Mouse (Mus musculus): ENCODE data around the gene Tbx2.
A peak's percentile ranks its signal among the peaks of the same experiment; 100 is the strongest.

Tbx2 gene

DNA sequence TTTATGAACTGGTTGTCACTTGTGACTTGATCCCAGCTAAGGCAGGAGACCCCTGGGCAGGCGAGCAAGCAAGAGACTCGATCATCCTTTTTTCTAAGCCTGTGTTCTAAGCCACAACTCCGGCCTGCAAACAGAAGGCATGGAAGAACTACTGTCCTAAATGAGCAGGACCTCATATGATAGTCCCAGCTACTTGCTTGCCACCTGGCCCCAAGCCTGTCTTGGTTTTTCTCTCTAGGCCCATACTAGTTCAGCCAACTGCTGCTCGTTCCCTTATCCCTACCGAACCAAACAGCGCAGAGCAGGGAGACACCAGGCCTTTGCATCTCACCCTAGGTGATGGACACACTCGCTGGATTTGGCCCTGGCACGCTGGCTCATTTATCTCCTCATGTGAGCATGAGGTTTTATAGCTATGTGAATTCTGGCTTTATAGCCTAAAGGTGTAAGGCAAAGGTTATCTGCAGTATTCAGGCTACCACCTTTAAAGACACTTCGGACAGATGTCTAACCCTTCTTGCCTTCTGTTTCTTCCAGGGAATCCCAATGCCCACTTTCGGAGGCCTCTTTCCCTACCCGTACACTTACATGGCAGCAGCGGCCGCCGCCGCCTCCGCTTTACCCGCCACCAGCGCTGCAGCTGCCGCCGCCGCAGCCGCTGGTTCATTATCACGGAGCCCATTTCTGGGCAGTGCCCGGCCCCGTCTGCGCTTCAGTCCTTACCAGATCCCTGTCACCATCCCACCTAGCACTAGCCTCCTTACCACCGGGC, 7.9 kb downstream of the Tbx2 start:
- DNase-seq (ENCODE audit: low spot score) = no peak

DNA sequence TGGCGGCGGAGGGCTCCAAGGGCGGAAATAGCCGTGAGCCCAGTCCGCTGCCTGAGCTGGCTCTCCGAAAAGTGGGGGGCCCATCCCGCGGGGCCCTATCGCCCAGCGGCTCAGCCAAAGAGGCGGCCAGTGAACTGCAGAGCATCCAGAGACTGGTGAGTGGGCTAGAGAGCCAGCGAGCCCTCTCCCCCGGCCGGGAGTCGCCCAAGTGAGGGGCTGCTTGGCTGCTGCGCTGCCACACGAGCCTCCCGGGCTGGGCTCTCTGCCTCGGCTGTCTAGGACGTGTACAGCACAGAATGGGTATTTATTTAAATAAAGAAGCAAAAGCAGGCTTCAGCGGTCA, 8.4 kb downstream of the Tbx2 start:
- no peak for DNase-seq (ENCODE audit: low spot score)

DNA sequence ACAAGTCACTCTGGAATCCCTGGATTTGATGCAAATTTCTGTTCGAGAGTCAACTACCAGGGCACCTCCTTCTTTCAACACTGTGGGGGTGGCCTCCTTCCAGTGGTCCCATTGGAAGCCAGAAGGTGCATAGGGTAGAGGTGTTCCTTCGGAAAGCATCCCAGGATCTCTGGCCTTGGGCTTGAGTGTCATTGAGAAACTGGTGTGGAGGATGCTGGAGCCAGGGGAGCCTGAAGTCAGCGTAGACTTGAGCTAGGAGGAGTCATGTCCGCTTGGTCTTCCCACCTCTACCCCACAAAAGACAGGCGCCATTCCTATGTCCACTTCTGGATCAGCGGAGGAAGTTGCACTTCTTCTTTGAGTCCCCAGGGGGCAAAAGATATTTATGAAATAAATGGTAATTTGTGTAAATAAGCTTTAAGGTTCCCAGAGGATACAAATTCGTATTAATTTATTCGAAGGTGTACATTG, 8.9 kb downstream of the Tbx2 start:
- DNase-seq (ENCODE audit: low spot score) = peak; percentile 56

DNA sequence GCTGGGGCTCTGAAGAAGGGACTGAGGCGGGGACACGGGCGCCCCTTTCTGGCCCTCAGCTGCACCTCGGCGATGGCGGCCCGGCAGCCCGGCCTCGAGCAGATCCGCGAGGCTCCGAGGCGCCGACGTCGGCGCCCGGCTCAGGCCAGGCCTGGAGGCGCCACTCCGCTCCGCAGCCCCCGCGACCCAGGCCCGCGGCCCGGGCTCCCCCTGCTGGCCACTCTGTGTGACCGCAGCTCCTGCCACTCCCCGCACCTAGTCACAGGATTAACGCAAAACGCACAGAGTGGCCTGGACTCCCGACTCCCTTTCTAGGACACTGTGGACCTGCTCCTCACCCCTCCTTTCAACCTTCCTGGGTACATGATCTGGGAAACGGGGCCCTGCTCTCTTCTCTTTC, 9.6 kb downstream of the Tbx2 start:
- peak; percentile 77 for DNase-seq (ENCODE audit: low spot score)

DNA sequence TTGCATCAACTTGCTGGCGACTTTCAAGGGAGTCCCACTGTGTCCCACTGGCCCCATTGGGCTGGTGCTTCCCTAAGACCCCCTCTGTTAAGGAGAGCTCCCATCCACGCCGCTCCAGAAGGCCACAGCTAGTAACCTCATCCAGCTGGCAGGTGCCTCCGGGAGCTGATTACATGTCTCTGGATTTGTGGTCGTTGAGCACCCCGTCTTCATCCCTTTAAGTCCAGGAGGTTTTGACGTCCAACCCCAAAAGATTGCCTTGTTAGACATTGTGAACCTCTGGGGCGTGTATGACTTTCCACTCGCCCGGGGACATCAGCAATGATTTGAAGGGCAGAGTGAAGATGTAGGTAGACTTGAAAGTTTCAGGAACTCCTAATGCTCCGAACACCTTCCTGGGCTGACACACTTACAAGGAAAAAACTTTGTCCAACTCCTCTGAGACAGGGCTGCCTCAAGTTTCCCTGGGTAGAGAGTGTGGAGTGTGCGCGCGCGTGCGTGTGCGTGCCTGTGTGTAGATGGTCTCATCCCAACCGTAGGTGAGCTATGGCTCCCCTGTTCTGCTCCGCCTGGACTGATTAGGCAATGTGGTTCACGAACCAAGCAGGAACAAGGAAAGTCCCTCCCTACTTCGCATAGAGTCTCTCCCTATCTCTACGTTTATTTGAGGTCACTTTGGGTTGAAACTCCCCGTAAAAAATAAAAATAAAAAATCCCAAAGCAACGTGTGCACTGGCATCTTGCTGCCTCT, 10.4 kb downstream of the Tbx2 start:
- DNase-seq (ENCODE audit: low spot score) = peak; percentile 49

GRCm38 (mm10) chr11:85843347-85843692, 11.0 kb downstream of the Tbx2 start:
- peak; percentile 88 for DNase-seq (ENCODE audit: low spot score)

- peak; percentile 92 for DNase-seq (ENCODE audit: low spot score)
These were observed 12.0 kb downstream of the Tbx2 start for GRCm38 (mm10) chr11:85844144-85844965.

GRCm38 (mm10) chr11:85844971-85845370, 12.6 kb downstream of the Tbx2 start:
- no peak for DNase-seq (ENCODE audit: low spot score)

DNA sequence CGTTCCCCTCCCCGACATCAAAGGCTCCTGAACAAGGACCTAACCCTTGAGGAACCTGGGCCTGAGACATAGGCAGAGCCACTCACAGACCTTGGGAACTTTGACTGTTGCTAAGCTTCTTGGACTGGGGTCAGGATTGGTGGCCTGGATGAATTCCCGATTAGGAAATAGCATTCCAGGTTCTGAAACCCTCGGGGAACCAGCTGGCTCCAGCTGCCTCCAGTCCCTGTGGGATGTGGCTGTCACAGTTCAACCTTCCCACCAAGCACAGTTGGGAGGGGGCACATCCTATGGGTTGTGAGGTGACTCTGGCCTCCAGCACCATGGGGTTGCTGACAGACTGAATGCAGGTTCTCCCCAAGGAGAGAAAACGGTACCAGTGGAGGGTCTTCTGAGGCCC, 13.6 kb downstream of the Tbx2 start:
- DNase-seq (ENCODE audit: low spot score) = no peak

DNA sequence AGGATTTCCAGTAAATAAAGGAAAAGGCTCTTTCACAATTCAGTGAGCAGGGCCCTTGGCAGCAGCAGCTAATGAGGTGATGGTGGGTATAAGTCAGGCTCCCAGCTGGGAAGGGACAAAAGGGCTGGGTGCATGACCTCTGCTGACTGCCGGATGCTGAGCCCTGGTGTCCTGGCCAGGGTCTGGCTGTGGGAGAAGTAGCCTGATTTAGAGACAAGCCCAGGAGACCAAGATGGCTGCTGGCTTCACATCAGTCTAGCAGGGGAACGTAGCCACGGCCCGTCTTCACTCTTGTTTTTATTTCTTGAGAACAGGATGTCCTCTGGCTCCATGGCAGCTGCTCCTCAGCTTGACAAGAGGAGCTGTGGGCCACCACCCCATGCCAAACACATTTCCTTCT, 14.2 kb downstream of the Tbx2 start:
- DNase-seq (ENCODE audit: low spot score) = no peak

GRCm38 (mm10) chr11:85849037-85849436, 16.7 kb downstream of the Tbx2 start:
- DNase-seq (ENCODE audit: low spot score) = peak; percentile 93

DNA sequence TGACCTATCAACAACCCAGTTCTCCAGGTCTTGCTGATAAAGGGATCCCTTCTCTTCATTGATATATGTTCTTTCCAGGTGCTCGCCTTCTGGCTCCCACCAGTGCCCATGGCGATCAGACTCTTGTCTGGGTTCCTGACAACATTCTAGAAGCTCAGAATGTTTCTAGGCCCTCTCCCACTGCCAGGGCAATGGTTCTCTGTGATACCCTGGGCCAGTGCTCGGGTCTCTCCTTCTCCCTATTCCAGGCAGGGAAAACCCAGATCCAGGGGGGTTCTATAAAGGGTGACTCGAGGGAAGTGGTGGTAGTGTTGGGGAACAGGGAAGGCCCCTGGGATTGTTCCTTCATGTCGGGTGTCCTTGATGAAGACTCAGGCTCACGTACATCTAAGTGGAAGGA, 17.9 kb downstream of the Tbx2 start, which contains the start of gene Gm11444:
Gm11444 (minus strand) TSS at position 101 of the 400 bp plus-strand sequence.
- DNase-seq (ENCODE audit: low spot score) = no peak

DNA sequence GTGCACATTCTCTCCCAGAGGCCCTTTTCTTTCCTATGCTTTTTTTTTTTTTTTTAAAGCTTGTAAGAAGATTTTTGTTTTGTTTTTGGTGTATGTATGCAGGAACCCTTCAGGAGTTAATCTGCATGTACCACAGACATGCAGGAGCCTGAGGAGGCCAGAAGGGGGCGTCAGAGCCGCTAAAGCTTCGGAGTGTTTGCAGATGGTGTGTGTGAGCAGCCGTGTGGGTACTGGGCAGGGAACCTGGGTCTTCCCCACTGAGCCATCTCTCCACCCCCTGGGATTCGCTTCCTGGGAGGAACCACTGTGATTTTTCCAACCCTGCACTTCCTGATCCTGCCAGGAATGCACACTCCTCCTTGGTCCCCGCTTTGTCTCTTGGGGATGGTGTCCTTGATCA, 18.4 kb downstream of the Tbx2 start:
- DNase-seq (ENCODE audit: low spot score) = no peak

DNA sequence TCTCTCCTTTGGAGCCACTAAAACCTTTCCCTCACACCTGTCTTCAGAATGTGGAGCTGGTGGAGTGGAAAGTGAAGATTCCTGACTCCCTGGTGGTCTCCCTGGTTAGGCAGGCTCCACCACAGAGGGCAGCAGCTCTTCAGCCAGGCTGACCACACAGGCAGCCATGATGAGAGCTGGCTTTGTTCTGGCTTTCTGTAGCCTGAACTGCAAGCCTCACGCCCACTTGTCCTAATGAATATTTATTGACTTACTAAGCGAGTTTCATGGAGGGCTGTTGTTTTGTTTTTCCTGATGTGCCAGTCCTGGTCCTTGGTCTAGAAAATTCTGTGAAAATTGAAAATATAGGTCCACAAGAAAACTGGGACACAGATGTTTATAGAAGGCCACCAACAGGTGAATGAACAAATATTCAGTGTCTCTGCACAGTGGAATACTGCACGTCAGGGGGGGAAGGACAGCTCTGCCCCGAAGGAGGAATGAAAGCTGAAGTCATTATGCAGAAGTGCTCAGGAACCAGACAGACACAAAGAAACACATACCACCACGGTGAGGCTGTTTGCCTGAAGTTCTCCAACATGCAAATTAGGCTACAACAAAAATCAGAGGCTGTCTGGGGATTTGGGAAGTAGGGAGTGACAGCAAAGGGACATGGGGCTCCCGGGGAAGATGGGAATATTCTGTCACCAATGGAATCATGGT, 25.8 kb downstream of the Tbx2 start:
- DNase-seq (ENCODE audit: low spot score) = peak; percentile 73

DNA sequence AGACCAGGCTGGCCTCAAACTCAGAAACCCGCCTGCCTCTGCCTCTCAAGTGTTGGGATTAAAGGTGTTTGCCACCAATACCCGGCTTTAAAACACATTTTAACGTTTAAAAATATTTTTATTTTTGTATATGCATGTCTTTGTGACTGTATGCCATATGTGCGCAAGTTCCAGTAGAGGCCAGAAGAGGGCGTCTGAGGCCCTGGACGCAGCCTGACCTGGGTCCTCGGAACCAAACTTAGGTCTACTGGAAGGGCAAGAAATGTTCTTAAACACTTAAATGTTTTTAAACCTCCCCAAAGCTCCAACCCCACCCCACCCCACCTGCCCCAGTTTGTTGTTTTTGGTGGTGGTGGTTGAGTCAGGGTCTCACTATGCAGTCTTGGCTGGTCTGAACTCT, 32.0 kb downstream of the Tbx2 start:
- peak; percentile 56 for DNase-seq (ENCODE audit: low spot score)

DNA sequence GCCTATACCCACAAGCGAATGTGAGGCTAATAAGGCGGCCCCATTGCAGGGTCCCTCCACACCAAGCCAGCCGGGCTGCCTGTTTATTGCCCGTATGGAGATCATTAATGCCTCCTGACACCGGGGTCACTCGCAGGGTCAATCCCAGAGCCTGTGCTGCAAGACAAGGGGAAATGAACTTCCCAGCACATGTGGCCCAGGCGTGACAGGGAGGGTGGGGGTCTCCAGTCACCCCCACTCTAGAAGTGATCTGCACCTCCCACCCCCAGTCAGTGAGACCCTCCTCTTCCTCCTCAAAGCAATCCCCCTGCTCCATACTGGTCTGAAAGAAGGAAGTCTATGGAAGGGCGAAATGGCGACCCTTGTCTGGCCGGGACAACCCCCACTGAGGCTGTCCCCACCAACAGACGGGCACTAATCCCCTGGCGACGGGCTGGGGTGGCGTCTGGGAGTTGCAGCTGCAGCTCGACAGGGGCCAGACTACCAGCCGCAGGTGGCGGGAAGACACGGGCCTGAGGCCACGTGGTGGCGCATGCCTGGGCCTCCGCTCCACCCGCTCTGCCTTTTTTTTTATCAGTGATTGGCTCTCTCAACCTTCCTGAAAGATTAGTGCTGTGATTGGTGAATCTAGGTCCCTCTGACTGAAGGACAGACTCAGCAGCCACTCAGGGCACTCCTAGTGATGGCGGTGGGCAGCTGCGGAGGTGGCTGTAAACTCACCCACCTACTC, 43.9 kb downstream of the Tbx2 start:
- DNase-seq (ENCODE audit: low spot score) = peak; percentile 70

GRCm38 (mm10) chr11:85884498-85884897, 52.1 kb downstream of the Tbx2 start:
- no peak for DNase-seq (ENCODE audit: low spot score)

- DNase-seq (ENCODE audit: low spot score) = peak; percentile 24
These were observed 53.5 kb downstream of the Tbx2 start, which contains the start of gene Tbx4 for GRCm38 (mm10) chr11:85885665-85886428. Tbx4 (plus strand) TSS chr11:85886422.

DNA sequence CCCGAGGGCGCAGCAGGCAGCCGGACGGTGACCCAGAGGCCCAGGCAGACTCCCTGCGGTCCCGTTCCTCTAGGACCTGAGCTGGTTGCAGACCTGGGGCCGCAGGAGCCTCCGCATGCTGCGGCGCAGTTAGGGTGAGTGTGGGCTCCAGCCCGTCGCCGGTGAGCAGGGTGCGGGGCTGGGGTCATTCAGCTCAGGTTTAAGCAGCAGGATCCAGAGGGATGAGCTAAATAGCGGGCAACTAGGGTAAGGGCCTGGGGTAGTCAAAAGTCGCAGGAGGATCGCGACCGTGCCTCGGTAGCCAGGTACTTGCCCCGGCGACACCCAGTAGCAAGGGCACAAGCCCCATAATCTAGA, 54.1 kb downstream of the Tbx2 start:
- no peak for DNase-seq (ENCODE audit: low spot score)

DNA sequence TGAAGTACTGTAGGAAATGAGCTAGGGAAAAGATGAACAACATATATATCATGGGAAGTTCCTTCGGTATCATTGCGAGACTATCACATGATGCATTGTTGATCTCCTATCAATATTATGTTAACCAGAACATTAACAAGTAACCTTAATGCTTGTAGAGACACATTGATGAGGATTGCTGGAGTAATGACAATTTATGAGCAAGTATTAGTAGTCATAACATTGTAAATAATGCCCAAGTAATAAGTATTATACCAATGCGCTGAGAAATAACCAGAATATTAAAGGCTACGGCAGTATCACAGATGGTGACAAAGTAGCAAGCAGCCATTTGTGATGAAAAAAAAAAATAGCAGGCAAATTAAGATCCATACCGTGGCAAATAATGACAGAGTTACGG, 54.9 kb downstream of the Tbx2 start:
- DNase-seq (ENCODE audit: low spot score) = no peak

All from embryo, embryonic 10 days (tissue).